Mouse (Mus musculus) hindbrain, postnatal 0 days (tissue): ENCODE measurements at regions not wholly inside any gene's neighbourhood (a gene's known extent, or its start where the extent isn't known, plus 50 kb on each side); places are given as distances from the start of the nearest gene placed in this dataset.
A peak's percentile ranks its signal among the peaks of the same experiment; 100 is the strongest.

Experiments used
- ATAC-seq: fragments of 200-750 bp; cut with Nextera tagmentation; 2 replicates; pipeline ENCODE4 v1.8.0; 2017; ENCODE audit warnings: mild to moderate bottlenecking, moderate TSS enrichment, moderate library complexity
- DNase-seq: peaks from one replicate; pipeline ENCODE4 v3.0.0-alpha.2; 2015; ENCODE audit warnings: low spot score
- H3K27ac ChIP-seq: fragments of 300-500 bp; sonication (generic); 2 replicates; pipeline ENCODE4 v1.5.1; 2014; ENCODE audit warnings: mild to moderate bottlenecking
- H3K27me3 ChIP-seq: fragments of 300-500 bp; sonication (generic); 2 replicates; pipeline ENCODE4 v1.6.1; 2014; ENCODE audit warnings: low read length, mixed read lengths; ENCODE audit not compliant: insufficient read depth
- H3K36me3 ChIP-seq: fragments of 300-500 bp; sonication (generic); 2 replicates; pipeline ENCODE4 v1.6.1; 2014; ENCODE audit warnings: low read length, mixed read lengths; ENCODE audit not compliant: insufficient read depth
- H3K4me1 ChIP-seq: fragments of 300-500 bp; sonication (generic); 2 replicates; pipeline ENCODE4 v1.6.1; 2014; ENCODE audit warnings: antibody characterized with exemption, low read length, mixed read lengths; ENCODE audit not compliant: insufficient read depth
- H3K4me2 ChIP-seq: fragments of 300-500 bp; sonication (generic); 2 replicates; pipeline ENCODE4 v1.6.1; 2014; ENCODE audit warnings: low read depth, mild to moderate bottlenecking, low read length, moderate library complexity, mixed read lengths
- H3K4me3 ChIP-seq: fragments of 300-500 bp; sonication (generic); 2 replicates; pipeline ENCODE4 v1.5.1; 2014; ENCODE audit warnings: low read length
- H3K9ac ChIP-seq: fragments of 300-500 bp; sonication (generic); replicated peaks from 2 replicates; pipeline ENCODE4 v1.6.1; 2014; ENCODE audit warnings: mild to moderate bottlenecking, low read length, moderate library complexity, mixed read lengths
- H3K9me3 ChIP-seq: fragments of 300-500 bp; sonication (generic); 2 replicates; pipeline ENCODE4 v1.6.1; 2016; ENCODE audit warnings: low read length, mixed read lengths
- CTCF ChIP-seq: IDR thresholded peaks from 2 replicates; pipeline ENCODE4 v1.5.1; 2016; ENCODE audit warnings: antibody characterized with exemption, control low read depth, low read depth
- WGBS: fragments of 180-500 bp; shearing (Covaris S2); extraction: QIAGEN DNeasy Blood & Tissue Kit; methylation state at CpG from one replicate; pipeline ENCODE4 v1.1.7; 2014; 5-methylcytosine and 5-hydroxymethylcytosine counted together

- H3K4me3 ChIP-seq, result no peak overlapping the region
- no peak overlapping the region for H3K27ac ChIP-seq
- WGBS, result 59% methylated on average over 2 of the region's 2 CpGs
- ATAC-seq, result no peak
- H3K4me1 ChIP-seq, result no peaks in the 10 kb centered on the region
- H3K36me3 ChIP-seq, result no peaks in the 10 kb centered on the region
- no peak overlapping the region for H3K9ac ChIP-seq
- no peaks in the 10 kb centered on the region for H3K27me3 ChIP-seq
- TF ChIP-seq CTCF, result no peak
- DNase-seq, result no peak
- no peaks in the 10 kb centered on the region for H3K9me3 ChIP-seq
- H3K4me2 ChIP-seq, result no peak overlapping the region
Observed at GRCm38 (mm10) chr1:90678416-90678815, 75.6 kb downstream of the Cops8 start.

GRCm38 (mm10) chr1:90688086-90688485, 85.3 kb downstream of the Cops8 start:
- Histone ChIP-seq H3K4me3 (no peak overlapping the region), H3K4me2 (no peak overlapping the region), H3K9me3 (no peaks in the 10 kb centered on the region), H3K27ac (no peak overlapping the region), H3K9ac (no peak overlapping the region), H3K4me1 (no peaks in the 10 kb centered on the region), H3K27me3 (no peaks in the 10 kb centered on the region), H3K36me3 (no peaks in the 10 kb centered on the region)
- DNase-seq (peak; percentile 36), ATAC-seq (no peak)
- 42% methylated on average over 5 of the region's 5 CpGs for WGBS
- no peak for TF ChIP-seq CTCF

- Histone ChIP-seq H3K36me3 (no peaks in the 10 kb centered on the region), H3K4me1 (no peaks in the 10 kb centered on the region), H3K4me2 (no peak overlapping the region), H3K27me3 (no peaks in the 10 kb centered on the region), H3K9ac (no peak overlapping the region), H3K4me3 (no peak overlapping the region), H3K9me3 (no peaks in the 10 kb centered on the region), H3K27ac (no peak overlapping the region)
- ATAC-seq (peak; percentile 49; the same call in 1 of the 2 replicates), DNase-seq (peak; percentile 51)
- whole genome bisulfite sequencing, result 49% methylated on average over 4 of the region's 4 CpGs
- TF ChIP-seq CTCF, result no peak
Observed at GRCm38 (mm10) chr1:90690591-90691116, 87.9 kb downstream of the Cops8 start.

- H3K9ac ChIP-seq, result no peak overlapping the region
- ATAC-seq (peak; percentile 38; the same call in 1 of the 2 replicates), DNase-seq (peak; percentile 23)
- no peak overlapping the region for H3K4me3 ChIP-seq
- WGBS, result 50% methylated on average over 6 of the region's 6 CpGs
- TF ChIP-seq CTCF, result peak; percentile 44
- no peaks in the 10 kb centered on the region for H3K9me3 ChIP-seq
- no peak overlapping the region for H3K27ac ChIP-seq
- H3K27me3 ChIP-seq, result no peaks in the 10 kb centered on the region
- no peaks in the 10 kb centered on the region for H3K36me3 ChIP-seq
- no peaks in the 10 kb centered on the region for H3K4me1 ChIP-seq
- no peak overlapping the region for H3K4me2 ChIP-seq
Observed at GRCm38 (mm10) chr1:90691157-90691594, 88.4 kb downstream of the Cops8 start.

- Histone ChIP-seq H3K27ac (no peak overlapping the region), H3K4me2 (no peak overlapping the region), H3K36me3 (no peaks in the 10 kb centered on the region), H3K9ac (no peak overlapping the region), H3K27me3 (no peaks in the 10 kb centered on the region), H3K4me3 (no peak overlapping the region), H3K9me3 (no peaks in the 10 kb centered on the region), H3K4me1 (no peaks in the 10 kb centered on the region)
- TF ChIP-seq CTCF, result no peak
- no peak for DNase-seq
- ATAC-seq, result no peak
- 52% methylated on average over 1 of the region's 1 CpGs for WGBS
Observed at GRCm38 (mm10) chr1:90692851-90693250, 90.1 kb downstream of the Cops8 start.

- no peak overlapping the region for H3K27ac ChIP-seq
- no peaks in the 10 kb centered on the region for H3K27me3 ChIP-seq
- no peak for ATAC-seq
- no peaks in the 10 kb centered on the region for H3K9me3 ChIP-seq
- WGBS, result 99% methylated on average over 3 of the region's 3 CpGs
- no peak overlapping the region for H3K4me3 ChIP-seq
- DNase-seq, result no peak
- no peak for TF ChIP-seq CTCF
- H3K4me2 ChIP-seq, result no peak overlapping the region
- H3K4me1 ChIP-seq, result no peaks in the 10 kb centered on the region
- H3K36me3 ChIP-seq, result no peaks in the 10 kb centered on the region
- no peak overlapping the region for H3K9ac ChIP-seq
Observed at GRCm38 (mm10) chr1:90694761-90695160, 92.0 kb downstream of the Cops8 start.

- TF ChIP-seq CTCF, result no peak
- Histone ChIP-seq H3K4me2 (no peak overlapping the region), H3K4me3 (no peak overlapping the region), H3K27ac (no peak overlapping the region), H3K27me3 (no peaks in the 10 kb centered on the region), H3K36me3 (no peaks in the 10 kb centered on the region), H3K9me3 (no peaks in the 10 kb centered on the region), H3K4me1 (no peaks in the 10 kb centered on the region), H3K9ac (no peak overlapping the region)
- ATAC-seq (no peak), DNase-seq (no peak)
- 76% methylated on average over 10 of the region's 10 CpGs for WGBS
Observed at GRCm38 (mm10) chr1:90695166-90695749, 92.5 kb downstream of the Cops8 start.
